Mouse (Mus musculus) ovary, postnatal 14 days (tissue): ENCODE measurements around the gene Klhl21.
A peak's percentile ranks its signal among the peaks of the same experiment; 100 is the strongest.
"Not testable (repeated sequence)": the region's sequence is repeated elsewhere in the genome, so short reads cannot be mapped to it uniquely, and the experiment has no call there.

Experiments used
- DNase-seq: peaks from one replicate; pipeline ENCODE4 v3.0.0; 2022; ENCODE audit warnings: low spot score

Klhl21 gene

DNA sequence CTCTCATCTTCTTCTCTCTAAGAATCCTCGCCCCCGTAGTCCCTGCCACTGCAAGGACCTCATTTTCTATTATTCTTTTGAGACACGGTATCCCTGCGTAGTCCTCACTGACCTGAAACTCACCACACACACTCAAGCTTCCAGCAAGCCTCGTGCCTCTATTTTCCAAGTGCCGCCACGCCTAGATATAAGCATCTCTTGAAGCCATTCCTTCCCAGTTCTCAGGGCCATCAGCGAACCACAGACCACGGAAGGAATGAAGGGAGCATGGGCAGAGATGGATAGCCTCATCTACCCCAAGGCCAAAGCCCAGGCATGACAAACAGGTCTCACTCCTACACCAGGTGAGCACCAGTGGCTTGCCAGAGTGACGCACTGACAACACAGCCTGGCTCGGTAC, 15.9 kb downstream of the Klhl21 start:
- DNase-seq, result no peak

DNA sequence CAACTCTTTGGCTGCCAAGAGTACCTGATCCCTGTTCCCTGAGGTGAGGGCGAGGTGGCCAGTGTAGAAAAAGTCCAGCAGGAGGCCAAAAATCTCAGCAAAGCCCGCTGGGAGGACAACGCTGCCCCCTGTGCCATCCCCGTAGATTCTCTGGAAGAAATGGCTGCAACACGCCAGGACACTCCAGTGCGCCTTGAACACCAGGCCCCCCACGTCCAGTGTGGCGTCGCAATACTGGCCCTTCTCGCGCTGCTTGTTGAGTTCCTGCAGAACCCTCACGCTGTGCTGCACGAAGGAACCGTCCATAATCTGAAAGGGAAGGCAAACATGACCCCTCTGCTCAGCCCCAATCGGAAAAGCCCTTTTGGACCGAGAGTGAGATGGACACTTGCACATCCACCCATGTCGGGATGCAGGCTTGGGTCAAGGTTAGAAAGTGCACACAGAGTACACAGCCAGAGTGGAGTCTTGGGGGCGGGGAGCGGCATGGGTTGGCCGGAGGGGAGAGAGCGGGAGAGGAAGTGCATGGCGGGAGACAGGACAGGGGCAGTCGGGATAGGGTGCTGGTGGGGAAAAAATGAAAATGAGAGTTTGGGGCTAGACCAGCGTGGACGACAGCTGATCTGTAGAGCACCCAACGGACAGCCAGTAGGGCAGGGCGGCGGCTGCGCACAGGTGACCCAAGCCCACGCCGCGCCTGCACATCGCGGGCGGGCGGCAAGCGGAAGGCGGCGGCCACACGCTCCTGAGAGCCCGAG, 18.3 kb downstream of the Klhl21 start:
- no peak for DNase-seq

DNA sequence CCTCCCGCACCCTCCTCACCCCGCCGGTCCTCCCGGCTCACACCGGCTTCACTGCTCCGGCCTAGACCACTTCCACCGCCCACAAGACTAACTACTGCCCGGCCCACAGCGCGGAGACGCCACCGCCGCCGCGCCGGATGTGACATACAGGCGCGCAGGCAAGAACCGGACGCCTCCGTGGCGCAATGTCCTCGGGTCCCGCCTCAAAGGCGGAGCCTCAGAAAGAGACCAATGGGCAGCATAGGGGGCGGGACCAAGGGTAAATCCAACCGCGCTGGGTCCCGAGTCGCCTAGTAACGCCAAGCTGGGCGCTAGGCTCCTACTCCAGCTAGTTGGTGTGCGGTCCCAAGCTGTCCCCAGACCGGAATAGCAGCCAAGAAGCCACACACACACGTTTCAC, 18.9 kb downstream of the Klhl21 start, which contains the start of gene Zbtb48:
Gene Zbtb48, minus strand, starts transcription at position 148 of the 400 bp plus-strand sequence.
- DNase-seq, result peak; percentile 89

DNA sequence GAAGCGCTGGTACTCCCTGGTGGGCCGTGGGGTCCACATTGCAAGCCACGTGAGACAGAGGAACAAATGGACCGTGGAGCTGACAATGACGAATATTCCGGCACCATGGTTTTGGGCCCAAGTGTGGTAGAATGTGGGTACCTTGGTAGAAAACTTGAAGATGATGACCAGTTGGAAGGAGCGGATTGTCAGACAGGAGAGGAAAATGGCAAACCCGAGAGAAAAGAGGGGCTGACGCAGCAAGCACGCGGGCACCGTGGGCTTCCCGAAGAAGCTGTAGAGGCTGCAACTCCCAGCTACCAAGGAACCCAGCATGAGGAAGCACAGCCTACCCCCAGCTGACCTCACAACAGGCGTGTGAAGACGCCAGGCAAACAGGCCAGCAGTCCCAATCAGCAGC, 19.9 kb downstream of the Klhl21 start:
- no peak for DNase-seq

DNA sequence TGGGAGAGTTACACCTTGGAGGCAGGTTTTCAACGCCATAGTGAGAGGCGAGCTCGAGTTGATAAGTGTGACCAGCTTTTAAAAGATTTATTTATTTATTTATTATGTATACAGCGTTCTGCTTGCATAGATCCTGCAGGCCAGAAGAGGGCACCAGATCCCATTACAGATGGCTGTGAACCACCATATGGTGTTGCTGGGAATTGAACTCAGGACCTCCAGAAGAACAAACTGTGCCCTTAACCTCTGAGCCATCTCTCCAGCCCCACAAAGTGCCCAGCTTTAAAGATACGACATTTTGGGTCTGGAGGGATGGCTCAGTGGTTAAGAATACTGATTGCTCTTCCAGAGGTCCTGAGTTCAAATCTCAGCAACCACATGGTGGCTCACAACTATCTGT, 20.5 kb downstream of the Klhl21 start:
- DNase-seq, result no peak

DNA sequence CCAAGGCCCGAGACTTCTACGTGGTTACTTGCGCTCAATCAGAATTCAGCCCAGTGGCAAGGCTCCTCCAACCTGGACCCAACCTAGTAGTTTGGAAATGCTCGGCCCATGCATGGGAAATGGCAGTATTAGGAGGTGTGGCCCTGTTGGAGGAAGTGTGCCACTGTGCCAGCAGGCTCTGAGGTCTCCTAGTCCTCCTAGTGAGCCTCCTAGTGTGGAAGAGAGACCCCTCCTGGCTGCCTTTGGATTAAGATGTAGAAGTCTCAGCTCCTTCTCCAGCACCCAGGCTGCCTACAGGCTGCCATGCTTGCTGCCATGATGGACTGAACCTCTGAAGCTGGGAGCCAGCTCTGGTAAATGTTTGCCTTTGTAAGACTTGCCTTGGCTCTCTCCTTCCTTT, 21.4 kb downstream of the Klhl21 start:
- DNase-seq, result no peak

DNA sequence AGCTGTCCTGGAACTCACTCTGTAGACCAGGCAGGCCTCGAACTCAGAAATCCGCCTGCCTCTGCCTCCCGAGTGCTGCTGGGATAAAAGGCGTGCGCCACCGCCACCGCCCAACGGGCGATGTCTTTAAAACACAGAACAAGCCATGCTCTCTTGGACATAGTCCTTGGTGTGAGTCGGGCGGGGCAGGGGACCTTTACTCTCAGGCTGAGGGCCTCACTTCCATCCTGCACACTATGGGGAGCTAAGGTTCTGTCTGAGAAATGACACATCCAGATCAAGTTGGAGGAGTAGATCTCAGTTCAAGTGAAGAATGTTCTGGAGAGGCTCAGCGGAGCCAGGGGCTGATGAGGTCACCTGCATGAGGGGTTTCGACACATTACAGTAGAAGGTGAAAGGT, 24.3 kb downstream of the Klhl21 start:
- DNase-seq, result no peak

DNA sequence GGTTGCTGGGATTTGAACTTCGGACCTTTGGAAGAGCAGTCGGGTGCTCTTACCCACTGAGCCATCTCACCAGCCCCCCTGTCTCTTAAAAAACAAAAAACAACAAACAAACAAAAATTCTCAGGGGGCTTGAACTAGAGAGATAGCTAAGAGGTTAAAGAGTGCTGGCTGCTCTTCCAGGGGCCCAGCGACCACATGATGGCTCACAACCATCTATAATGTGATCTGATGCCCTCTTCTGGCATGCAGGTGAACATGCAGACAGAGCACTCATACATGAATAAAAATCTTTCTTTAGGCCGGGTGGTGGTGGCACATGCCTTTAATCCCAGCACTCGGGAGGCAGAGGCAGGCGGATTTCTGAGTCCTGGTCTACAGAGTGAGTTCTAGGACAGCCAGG, 27.9 kb downstream of the Klhl21 start:
- DNase-seq, result not testable (repeated sequence)

DNA sequence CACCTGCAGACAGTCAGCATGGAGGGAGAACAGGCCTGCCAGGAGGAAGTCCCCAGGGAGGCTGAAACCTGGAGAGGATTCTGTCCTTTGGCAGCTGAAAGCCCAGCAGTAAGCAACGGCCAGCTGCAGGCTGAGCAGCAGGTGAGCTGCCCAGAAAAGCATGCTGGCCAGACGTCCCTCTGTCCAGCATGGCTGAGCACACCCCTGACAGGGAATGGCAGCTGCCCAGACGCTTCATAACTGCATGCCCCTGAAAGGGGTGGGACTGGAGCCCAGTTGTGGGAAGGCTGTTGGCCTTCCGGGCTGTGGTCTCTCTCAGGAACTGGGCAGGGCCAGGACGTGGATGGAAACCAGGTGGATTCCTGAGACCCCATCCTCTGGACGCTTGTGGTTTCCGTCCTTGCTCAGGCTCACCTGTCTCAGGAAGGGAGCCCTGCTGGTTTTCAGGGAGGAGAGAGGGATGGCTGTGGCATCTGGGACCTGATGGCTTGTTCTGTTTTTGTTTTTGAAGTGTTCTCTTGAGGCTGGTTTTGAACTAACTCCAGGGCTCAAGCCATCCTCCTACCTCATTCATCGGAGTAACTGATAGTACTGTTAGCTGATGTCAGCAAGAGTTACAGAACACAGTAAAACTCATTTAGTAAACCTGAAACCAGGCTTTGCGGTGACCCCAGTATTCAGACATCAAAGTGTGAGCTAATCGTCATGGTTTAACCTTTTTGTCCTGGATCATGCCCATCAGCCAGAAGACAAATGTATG, 29.8 kb downstream of the Klhl21 start, which contains the start of gene Tas1r1:
Gene Tas1r1, minus strand, starts transcription at position 344 of the 760 bp plus-strand sequence.
- DNase-seq, result no peak

DNA sequence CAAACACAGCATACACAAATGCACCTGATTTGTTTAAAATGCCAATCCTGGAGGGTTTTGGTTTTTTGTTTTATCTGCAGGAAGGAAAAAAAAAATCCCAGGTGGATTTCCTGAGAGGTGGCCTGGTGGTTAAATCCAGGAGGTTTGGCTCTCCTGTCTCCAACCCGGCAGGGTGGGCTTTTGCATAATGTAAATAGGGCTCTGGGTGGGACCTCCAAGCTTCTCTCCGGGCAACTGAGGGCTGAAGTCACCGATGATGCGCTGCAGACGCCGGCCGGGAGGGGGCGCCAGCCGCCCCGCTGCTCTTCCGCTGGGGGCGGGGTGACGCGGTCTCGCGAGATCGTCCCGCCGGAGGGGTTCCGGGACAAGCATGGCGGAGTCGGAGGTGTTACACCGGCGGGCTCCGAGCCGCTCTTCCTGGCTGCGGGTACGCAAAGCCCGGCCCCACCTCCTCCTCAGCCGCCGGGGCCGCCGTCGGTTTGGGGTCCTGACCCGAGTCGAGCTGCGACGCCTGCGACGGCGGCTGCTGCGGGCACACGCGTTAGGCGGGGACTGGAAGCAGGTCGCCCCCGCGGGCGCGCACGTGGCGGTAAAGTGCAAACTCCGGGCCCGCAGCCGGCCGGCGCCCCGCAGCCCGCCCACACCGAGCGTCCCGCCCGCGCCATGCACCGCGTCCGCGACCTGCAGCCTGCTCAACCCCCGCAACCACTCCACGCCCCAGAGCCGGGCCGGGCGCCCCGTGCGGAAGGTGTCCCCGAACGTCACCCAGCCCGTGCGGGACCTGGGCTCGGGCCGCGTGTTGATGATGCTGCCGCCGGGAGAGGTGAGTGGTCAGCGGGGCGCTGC, 30.6 kb downstream of the Klhl21 start, which contains the start of gene Nol9:
Gene Nol9, plus strand, starts transcription at position 337 of the 846 bp plus-strand sequence.
- DNase-seq, result peak; percentile 94

DNA sequence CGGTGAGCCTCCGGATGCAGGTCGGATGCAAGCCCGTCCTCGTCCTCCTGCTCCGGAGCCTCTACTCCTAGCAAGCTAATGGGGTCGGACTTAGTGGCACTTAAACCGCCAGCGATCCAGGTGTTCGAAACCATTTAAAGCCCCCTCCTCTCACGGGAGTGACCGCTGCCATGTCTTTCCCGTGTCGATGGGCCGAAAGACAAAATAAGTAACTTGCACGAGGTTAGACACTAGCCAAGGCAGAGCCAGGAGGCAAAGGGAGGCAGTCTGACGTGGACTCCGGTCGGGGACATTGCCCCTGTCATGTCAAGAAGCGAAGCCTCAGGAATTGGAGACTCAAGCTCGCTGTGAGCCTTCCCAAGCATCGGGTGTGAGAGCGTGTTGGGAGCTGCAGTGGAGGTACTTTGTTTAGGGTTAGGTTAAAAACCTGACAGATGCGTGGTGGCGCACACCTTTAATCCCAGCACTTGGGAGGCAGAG, 31.3 kb downstream of the Klhl21 start:
- DNase-seq, result no peak

DNA sequence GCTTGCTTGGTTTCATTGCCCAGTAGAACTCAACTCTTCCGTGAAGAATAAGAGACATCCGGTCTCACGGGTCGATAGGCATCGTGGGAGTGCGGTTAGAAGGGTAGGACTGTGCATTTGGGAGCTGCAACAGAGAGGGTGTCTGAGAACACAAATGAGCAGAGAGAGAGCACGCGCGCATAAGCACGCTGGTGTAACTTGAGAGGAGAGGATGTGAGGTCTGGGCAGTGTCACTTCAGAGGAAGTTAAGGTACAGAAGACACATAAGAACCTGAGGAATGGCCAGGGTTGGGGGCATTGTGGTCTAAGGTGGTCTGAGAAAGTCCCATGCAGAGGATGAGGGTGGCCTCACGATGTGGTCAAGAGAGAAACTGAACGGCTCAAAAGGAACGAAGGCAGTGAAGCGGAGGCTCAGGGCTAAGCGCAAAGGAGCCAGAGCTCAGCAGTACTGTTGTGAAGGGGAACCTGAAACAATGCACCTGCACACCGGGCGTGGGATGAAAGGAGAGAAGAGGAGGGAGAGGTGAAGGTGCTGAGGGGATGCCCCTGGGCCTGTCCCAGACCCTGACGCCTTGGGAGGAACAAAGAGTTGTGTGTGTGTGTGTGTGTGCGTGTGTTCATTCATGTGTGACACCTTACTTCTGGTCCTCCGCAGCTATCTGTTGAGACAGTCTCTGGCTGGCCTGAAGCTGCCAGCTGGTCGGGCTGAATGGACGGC, 33.5 kb downstream of the Klhl21 start:
- no peak for DNase-seq

DNA sequence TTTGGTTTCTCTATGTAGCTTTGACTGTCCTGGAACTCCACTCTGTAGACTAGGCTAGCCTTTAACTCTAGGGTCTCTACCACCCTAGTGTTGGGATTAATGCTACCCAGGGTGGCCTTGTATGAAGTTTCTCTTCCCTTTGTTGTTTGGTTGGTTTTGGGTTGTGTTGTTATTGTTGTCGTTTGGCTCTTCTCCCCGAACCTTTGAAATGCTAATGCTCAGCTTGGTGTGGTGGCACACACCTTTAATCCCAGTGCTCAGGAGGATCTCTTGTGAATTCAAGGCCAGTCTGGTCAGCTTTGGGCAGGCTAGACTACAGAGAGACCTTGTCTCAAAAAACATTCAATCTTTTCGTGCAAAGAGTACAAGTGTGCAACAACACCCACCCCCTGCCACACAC, 34.6 kb downstream of the Klhl21 start:
- DNase-seq, result no peak

DNA sequence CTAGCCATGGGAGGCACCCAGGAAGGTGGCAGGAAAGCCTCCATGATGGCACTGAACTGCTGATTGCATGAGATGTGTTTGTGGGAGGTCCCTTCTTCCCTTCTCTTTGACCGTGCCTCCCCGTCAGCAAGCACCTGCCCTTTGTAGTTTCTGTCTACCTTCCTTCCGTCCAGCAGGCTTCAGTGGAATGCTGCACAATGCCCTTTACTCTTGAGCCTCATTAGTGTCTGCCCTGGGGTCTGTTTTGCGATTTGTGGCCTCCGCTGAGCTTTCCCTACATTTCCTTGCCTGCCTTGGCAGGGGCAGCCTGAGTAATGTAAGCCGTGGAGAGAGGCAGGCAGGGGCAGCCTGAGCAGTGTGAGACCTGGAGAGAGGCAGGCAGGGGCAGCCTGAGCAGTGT, 36.0 kb downstream of the Klhl21 start:
- no peak for DNase-seq

DNA sequence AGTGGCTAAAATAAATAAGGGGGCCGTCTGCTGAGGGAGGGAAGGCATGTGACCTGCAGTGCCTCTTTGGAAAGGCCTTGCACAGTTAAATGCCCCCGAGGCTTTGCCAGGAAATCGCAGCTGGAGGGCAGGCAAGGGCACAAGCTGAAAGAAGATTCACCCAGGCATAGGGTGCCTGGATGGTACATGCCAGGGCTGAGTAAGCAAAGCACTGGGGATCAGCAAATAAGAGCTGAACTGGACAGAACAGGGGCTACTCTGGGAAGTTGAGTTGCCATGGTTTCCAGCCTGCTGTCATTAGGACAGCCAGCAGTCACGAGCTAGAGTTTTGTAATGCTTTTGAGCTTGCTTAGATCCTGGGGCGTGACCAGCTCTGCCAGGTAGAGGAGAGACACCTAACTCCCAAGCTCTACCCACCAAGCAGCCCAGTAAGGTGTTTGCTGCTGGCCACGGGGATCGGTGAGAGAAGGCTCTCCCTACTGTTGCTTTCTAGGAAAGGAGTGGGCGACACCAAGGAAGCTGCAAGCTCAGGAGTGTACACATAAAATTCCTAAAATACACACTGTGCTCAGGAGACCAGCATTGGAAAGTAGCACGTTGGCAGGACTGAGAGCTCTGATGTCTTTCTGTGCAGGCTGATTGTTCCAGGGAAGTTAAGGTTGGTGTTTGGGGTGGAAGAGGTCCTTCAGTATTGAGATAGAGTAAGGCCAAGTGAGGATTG, 53.9 kb downstream of the Klhl21 start:
- DNase-seq, result no peak

DNA sequence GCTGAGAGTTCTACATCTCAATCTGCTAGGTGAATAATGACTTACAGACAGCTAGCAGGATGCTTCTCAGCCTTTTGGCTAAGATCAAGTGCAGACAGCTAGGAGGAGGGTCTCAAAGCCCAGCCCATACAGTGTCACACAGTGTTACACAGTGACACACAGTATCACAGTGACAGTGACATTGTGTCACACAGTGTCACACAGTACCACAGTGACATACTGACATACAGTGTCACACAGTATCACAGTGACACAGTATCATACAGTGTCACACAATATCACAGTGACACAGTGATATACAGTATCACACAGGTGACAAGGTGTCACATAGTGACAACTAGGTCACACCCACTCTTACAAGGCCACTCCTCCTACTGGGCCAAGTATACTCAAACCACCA, 58.7 kb downstream of the Klhl21 start:
- no peak for DNase-seq
